Comparison of ENCODE assay signal across 11 mouse cellular contexts in genomic region chr6:92812702-92813370, GRCm38 (mm10). TPM values are rescaled to one million over a fixed set of nuclear protein-coding genes. Genes with fewer than 3 reads are reported as not detected.
DNase-seq lines count a peak whose midpoint lies in the region; ATAC-seq and TF ChIP-seq lines count a peak whose summit lies in the region.
"Had no signal": no experiment of that assay in that cellular context is flagged by ENCODE, and none has a peak within 500 bp of the region (broad histone marks: within the 10 kb centered on the region; RNA-seq: fewer than 3 reads in every experiment).

No protein-coding gene starts in this region.

- H3K4me1 ChIP-seq in liver, postnatal 0 days (ENCODE audit: insufficient read depth) = no peaks in the 10 kb centered on the region
- no peaks in the 10 kb centered on the region for H3K4me1 ChIP-seq in liver, embryonic 12.5 days
- peaks cover 16% of the 10 kb centered on the region for H3K4me1 ChIP-seq in heart, postnatal 0 days (ENCODE audit: control insufficient read depth, insufficient read depth)

- H3K9me3 ChIP-seq in liver, postnatal 0 days (ENCODE audit: low read length) = no peaks in the 10 kb centered on the region
- no peaks in the 10 kb centered on the region for H3K9me3 ChIP-seq in liver, embryonic 12.5 days (replicated peaks)
- no peaks in the 10 kb centered on the region for H3K9me3 ChIP-seq in heart, postnatal 0 days (replicated peaks; ENCODE audit: control insufficient read depth, low read length)

- no peak overlapping the region for H3K4me3 ChIP-seq in liver, postnatal 0 days (ENCODE audit: low read depth, low read length)
- no peak overlapping the region for H3K4me3 ChIP-seq in liver, embryonic 12.5 days
- H3K4me3 ChIP-seq in heart, postnatal 0 days (ENCODE audit: low read depth, low read length) = no peak overlapping the region

- 0 out of 2 replicates have a peak, but pooled peaks have one; percentile 18 for TF ChIP-seq EP300 in liver, postnatal 0 days (IDR thresholded peaks at IDR 0.05; ENCODE audit: low read depth)
- no peak for TF ChIP-seq EP300 in heart, postnatal 0 days (IDR thresholded peaks at IDR 0.05; ENCODE audit: low read depth)

- no peak overlapping the region for H3K4me2 ChIP-seq in liver, postnatal 0 days (ENCODE audit: low read depth, low read length)
- H3K4me2 ChIP-seq in liver, embryonic 12.5 days = no peak overlapping the region
- no peak overlapping the region for H3K4me2 ChIP-seq in heart, postnatal 0 days (ENCODE audit: low read depth, low read length)

- TF ChIP-seq CTCF in liver, postnatal 0 days (IDR thresholded peaks at IDR 0.05; ENCODE audit: low read depth) = no peak
- no peak for TF ChIP-seq CTCF in heart, postnatal 0 days (IDR thresholded peaks at IDR 0.05; ENCODE audit: low read depth)

- WGBS in liver, postnatal 0 days (ENCODE audit: insufficient replicate concordance) = 65% methylated on average over 2 of the region's 2 CpGs
- 64% methylated on average over 2 of the region's 2 CpGs for WGBS in liver, embryonic 12.5 days (ENCODE audit: insufficient replicate concordance)
- WGBS in heart, postnatal 0 days = 26% methylated on average over 2 of the region's 2 CpGs

- H3K27me3 ChIP-seq in liver, postnatal 0 days (ENCODE audit: insufficient read depth, low read length) = no peaks in the 10 kb centered on the region
- H3K27me3 ChIP-seq in liver, embryonic 12.5 days (replicated peaks) = no peaks in the 10 kb centered on the region
- no peaks in the 10 kb centered on the region for H3K27me3 ChIP-seq in heart, postnatal 0 days (ENCODE audit: control insufficient read depth, insufficient read depth, low read length)

- DNase-seq in frontal cortex, postnatal 10 days (ENCODE audit: low spot score in 2 of 2) = no peak
- DNase-seq in liver, postnatal 0 days = no peak
- DNase-seq in heart, postnatal 0 days (ENCODE audit: low spot score) = no peak
- peak; percentile 51 for DNase-seq in lung, postnatal 10 days
- no peak for DNase-seq in adrenal gland, postnatal 4 days (ENCODE audit: low spot score in 2 of 2)
- DNase-seq in retina, postnatal 1 day = no peak

- peak; percentile 20; the same call in 1 of the 2 replicates for ATAC-seq in frontal cortex, adult (ENCODE audit: low TSS enrichment)
- ATAC-seq in liver, postnatal 0 days = no peak
- ATAC-seq in liver, embryonic 12.5 days = no peak
- no peak for ATAC-seq in heart, postnatal 0 days (ENCODE audit: insufficient read depth, low read depth)

- no peaks in the 10 kb centered on the region for H3K36me3 ChIP-seq in liver, postnatal 0 days (replicated peaks; ENCODE audit: insufficient read depth, low read length)
- no peaks in the 10 kb centered on the region for H3K36me3 ChIP-seq in liver, embryonic 12.5 days
- H3K36me3 ChIP-seq in heart, postnatal 0 days (replicated peaks; ENCODE audit: control insufficient read depth, insufficient read depth, low read length) = peaks cover 23% of the 10 kb centered on the region

- no peak overlapping the region for H3K27ac ChIP-seq in liver, postnatal 0 days (ENCODE audit: low read depth)
- H3K27ac ChIP-seq in liver, embryonic 12.5 days = no peak overlapping the region
- 0 out of 2 replicates have a peak overlapping the region, but pooled peaks have one; percentile 25 for H3K27ac ChIP-seq in heart, postnatal 0 days (ENCODE audit: low read depth)
- H3K27ac ChIP-seq: liver, embryonic 14.5 days had no signal

- no peak overlapping the region for H3K9ac ChIP-seq in liver, postnatal 0 days (replicated peaks)
- no peak overlapping the region for H3K9ac ChIP-seq in liver, embryonic 12.5 days
- no peak overlapping the region for H3K9ac ChIP-seq in heart, postnatal 0 days (replicated peaks; ENCODE audit: low read depth, low read length)
- H3K9ac ChIP-seq: liver, embryonic 14.5 days had no signal

RNA-seq across cellular contexts. Expression of gene A730049H05Rik, which starts 3.4 kb away (rescaled TPM):
- polyA plus RNA-seq in liver, postnatal 0 days (2015; fragmentation: Nextera tagmentation; extraction: Ambion mirVana) = not detected in 2 replicates
- 0.07 and 0.08 TPM in 2 replicates for polyA plus RNA-seq in liver, embryonic 12.5 days (2016; fragmentation: Nextera tagmentation; extraction: Ambion mirVana)
- 0.46 TPM in 2 replicates for total RNA-seq in heart, postnatal 0 days (2014; rRNA removed; ENCODE audit: low replicate concordance)
- 1.3 and 1.7 TPM in 2 replicates for polyA plus RNA-seq in heart, postnatal 0 days (2015; fragmentation: Nextera tagmentation; extraction: Ambion mirVana)
- total RNA-seq in adrenal gland, postnatal 4 days (2021) = 1 to 10 TPM in 1 of 2 experiments, under 1 TPM in 1; 0.99 to 2.0 TPM
- polyA plus RNA-seq: neural tube, embryonic 11.5 days had no signal

RNA-seq across cellular contexts. Expression of gene Gm15737, which starts 56.3 kb away (rescaled TPM):
- not detected in 2 replicates for polyA plus RNA-seq in liver, postnatal 0 days (2015; fragmentation: Nextera tagmentation; extraction: Ambion mirVana)
- 0.02 TPM in 1 of 2 replicates, not detected in the other for polyA plus RNA-seq in liver, embryonic 12.5 days (2016; fragmentation: Nextera tagmentation; extraction: Ambion mirVana)
- 0.15 and 0.35 TPM in 2 replicates for total RNA-seq in heart, postnatal 0 days (2014; rRNA removed; ENCODE audit: low replicate concordance)
- 0.26 TPM in 2 replicates for polyA plus RNA-seq in heart, postnatal 0 days (2015; fragmentation: Nextera tagmentation; extraction: Ambion mirVana)
- total RNA-seq in adrenal gland, postnatal 4 days (2021) = under 1 TPM in 1 of 2 experiments, not detected in 1; 0.08 TPM
- polyA plus RNA-seq: embryonic facial prominence, embryonic 11.5 days; liver, embryonic 14.5 days; neural tube, embryonic 11.5 days had no signal
